Mouse (Mus musculus): ENCODE measurements around the gene Txnrd2. TPM values are rescaled to one million over a fixed set of nuclear protein-coding genes. Genes with fewer than 3 reads are reported as not detected.

Gene Txnrd2
- polyA plus RNA-seq, 3 experiments from 2014 or later, result 15.9 to 21.2 (median 20.4) TPM

DNA sequence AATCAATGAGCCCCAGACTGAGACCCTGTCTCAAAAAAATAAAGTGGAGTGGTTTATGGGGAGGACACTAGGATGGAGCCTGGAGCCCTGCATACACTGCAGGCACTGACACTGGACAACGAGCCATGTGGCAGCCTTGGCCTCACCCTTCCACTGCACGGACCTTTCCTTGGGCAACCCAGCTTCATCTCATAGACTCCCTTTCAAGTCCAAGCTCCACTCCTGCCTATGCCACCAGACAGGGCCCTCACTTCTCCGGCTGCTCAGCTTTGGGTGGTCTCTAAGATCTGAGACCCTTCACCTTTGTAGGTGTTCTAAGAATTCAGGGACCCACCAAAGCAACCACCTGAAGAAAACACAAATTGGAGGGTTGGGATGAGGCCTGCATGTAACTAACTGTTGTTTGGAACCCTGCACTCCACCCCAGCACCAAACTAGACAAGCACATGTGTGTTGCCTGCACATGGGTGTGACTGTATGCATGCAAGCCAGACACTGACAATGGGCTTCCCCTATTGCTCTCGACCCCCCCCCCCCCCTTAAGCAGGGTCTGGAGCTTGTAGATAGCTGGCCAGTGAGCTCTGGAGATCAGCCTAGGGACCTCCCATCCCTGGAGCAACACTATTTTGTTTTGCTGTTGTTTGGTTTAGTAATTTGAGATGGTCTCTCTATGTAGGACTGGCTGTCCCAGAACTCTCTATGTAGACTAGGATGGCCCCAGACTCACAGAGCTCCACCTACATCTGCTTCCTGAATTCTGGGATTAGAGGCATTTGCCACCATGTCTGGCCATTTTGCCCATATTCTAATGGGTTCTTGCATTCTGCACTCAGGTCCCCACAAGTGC is 7.2 kb upstream of the Txnrd2 start:
- ATAC-seq, result no peak

DNA sequence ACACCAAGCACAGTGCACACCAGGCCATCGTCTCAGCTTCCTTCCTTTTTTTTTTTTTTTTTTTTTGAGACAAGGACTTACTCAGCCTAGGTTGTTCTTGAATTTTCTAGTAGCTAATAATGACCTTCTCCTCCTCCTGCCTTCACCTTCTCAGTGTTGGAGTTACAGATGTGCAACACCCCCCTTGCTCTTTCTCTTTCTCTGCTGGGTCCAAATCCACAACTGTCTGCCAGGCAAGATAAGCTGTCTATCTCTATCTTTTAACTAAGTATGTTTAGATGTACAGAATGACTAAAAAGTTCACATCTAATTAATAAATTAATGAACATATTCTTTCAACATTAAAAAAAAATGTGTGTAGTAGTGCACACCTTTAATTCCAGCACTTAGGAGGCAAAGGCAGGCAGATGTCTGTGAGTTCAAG is 6.6 kb upstream of the Txnrd2 start:
- ATAC-seq, result no peak

GRCm38 (mm10) chr16:18420571-18420970 is 5.6 kb upstream of the Txnrd2 start:
- no peak for ATAC-seq

- ATAC-seq, result no peak
Measured at GRCm38 (mm10) chr16:18423203-18423914, 2.8 kb upstream of the Txnrd2 start.

DNA sequence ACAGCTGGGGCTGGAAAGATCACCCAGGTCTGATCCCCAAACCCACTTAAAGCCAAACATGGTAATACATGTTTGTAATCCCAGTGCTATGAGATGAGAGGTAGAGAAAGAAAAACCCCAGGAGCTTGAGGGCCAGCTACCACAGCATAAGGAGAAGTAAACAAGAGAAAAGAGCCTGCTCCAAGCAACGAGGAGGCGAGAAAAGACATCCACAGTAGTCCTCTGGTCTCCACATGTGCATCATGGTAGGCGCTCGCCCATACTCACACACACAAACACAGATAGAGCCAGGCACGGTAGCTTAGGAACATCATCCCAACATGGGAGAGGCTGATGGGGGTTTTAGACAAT is 2.3 kb upstream of the Txnrd2 start:
- no peak for ATAC-seq

GRCm38 (mm10) chr16:18424364-18425045 is 1.7 kb upstream of the Txnrd2 start:
- ATAC-seq, result peak; percentile 34

- peak; percentile 8 for ATAC-seq
Measured at GRCm38 (mm10) chr16:18425475-18426214, 539 bp upstream of the Txnrd2 start.

- ATAC-seq, result no peak
Measured at GRCm38 (mm10) chr16:18426802-18427280, 657 bp downstream of the Txnrd2 start, which contains the start of gene Comt. Comt (minus strand) TSS chr16:18426852.

GRCm38 (mm10) chr16:18428011-18428515 is 1.9 kb downstream of the Txnrd2 start:
- ATAC-seq, result no peak

DNA sequence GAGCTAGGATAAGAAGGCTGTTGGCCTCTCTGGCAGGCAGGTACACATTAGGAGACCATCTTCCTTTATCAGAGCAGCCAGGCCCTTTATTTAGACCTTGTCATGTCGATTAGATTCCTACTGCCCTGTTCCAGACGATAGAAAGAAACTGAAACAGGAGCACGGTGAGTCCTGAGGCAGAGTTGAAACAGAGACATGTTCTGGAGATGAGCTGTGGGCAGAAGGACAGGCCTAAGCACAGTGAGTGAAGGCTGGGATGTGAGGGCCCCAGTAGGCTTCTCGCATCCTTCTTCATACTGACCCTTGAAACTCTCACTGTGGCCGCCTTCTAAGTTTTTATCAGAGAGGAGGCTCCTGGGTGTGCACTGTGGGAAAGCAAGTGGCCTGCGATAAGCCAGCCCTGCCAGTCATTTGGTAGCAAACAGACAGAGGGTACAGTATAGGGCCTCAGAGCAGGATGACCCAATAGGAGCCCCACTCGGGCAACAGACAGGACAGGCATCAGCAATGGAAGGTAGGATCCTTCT is 2.4 kb downstream of the Txnrd2 start:
- ATAC-seq, result no peak

- ATAC-seq, result no peak
Measured at GRCm38 (mm10) chr16:18429641-18430040, 3.5 kb downstream of the Txnrd2 start.

DNA sequence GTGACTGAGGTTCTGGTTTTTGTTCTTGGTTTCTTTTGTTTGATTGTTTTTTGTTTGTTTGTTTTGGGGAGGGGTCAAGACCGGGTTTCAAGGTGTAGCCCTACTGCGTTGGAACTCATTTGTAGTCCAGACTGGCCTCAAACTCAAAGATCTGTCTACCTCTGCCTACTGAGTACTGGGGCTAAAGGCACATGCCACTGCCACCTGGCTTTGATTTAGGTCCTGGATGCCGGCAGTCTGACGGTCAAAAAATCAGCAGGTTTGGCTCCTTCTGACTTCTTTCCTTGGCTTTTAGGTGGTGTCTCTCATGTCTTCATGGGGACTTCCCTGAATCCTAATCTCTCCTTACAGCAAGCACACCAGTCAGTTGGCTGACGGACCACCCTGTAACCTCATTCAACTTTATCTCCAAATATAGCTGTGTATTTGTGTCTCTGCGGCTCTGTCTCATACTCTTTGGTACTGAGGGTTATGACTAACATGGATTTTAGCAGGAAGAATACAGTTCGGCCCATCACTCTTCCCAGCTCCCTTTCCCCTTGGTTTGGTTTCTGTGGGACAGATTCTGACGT is 4.5 kb downstream of the Txnrd2 start:
- no peak for ATAC-seq

DNA sequence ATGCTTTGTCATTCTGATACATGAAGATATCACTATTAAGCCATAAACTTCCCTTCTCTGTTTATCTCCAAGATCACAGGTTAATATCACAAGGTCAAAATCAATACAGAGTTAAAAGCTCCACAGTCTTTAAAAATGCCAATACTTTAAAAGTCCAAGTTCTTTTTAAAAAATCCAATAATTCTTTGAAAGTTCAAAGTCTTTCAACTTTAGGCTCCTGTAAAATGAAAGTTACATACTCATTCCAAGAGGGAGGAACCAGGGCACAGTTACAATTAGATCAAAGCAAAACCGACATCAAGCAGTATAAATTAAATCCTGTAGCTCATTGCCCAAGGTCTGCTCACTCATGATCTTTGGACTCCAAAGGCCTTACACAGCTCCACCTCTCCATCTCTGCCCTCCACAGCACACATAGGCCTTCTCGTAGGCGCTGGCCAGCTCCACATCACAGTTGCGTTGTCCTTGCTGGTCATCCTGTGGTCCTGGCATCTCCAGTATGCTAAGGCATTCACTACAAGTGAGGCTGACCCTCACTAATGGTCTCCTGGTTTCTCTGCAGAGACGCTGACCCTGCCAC is 7.2 kb downstream of the Txnrd2 start:
- ATAC-seq, result no peak

- ATAC-seq, result no peak
Measured at GRCm38 (mm10) chr16:18436128-18436527, 9.9 kb downstream of the Txnrd2 start.

DNA sequence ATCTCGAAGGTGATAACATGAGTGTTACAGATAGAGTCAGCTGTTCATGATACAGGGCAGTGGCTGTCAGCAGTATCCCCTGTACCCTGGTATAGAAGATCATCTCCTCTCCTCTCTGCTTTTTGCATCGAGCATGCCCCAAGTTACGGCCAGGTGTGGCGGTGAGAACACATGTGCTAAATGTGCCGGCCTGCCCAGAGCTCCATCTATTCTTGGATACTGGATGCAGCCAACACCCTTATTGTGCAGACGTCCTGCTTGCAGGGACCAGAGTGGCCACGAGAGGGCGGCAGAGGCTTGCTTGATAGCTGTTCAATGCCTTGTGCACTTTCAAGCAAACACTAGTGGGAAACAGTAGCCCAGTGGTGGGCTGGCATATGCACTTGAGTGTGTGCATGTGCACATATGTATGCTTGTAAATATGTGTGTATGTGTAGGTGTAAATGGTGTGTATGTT is 17.2 kb downstream of the Txnrd2 start:
- ATAC-seq, result peak; percentile 92

- peak; percentile 27 for ATAC-seq
Measured at GRCm38 (mm10) chr16:18447243-18447642, 21.1 kb downstream of the Txnrd2 start.

DNA sequence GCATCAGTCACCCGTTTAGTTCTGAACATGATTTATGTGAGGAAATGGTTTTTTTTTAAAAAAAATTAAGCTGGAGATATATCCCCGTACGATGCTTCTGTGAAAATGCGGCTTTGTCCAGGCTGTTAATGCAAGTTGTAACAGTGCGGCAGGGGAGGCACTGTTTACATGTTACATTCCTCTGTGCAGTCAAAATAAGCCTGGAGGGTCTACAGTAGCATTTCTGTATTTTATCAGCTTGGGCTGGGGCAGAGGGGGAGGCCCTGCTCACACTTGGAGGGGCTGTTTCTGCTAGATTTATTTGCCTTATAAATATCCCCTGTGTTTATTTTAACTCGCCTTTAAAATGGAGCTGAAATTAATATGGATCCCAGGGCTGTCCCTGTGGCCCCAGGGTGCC is 21.9 kb downstream of the Txnrd2 start:
- no peak for ATAC-seq

- no peak for ATAC-seq
Measured at GRCm38 (mm10) chr16:18449005-18449404, 22.8 kb downstream of the Txnrd2 start.

DNA sequence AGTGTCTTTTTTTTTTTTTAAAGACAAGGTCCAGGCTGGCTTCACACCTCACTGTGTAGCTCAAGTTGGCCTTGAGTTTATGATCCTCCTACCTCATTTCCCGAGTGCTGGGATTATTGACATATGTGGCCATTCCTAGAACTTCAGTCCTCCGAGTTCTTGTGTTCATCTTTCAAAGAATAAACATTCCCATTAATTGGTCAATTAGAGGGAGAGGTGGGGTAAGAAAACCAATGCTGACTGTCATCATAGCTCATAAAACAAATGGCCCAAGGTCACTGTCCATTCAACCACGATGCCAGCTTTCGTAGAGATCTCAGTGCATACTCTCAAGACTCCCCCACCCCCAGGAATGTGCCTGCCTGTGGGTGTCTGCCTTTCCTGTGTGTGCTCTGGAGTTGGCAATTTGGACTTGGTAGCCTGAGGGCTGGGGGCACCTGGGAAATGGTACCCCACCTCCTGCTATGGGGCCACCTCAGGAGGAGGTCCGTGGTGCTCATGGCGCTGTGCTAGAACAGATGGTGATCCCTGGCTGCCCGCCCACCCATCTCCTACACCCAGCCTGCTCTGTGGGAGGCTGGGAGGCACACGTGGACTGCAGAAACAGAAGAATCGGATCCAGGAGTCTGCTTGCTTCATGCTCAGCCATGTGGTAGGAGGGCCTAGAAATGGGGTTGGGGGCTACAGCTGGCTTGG is 25.4 kb downstream of the Txnrd2 start:
- ATAC-seq, result no peak

GRCm38 (mm10) chr16:18452361-18452862 is 26.2 kb downstream of the Txnrd2 start:
- peak; percentile 74 for ATAC-seq

All from inflammation-experienced regulatory T-cells, adult 6 months (primary cell).